Mouse (Mus musculus) embryo, embryonic 9.5 days (tissue): ENCODE measurements at regions not wholly inside any gene's neighbourhood (a gene's known extent, or its start where the extent isn't known, plus 50 kb on each side); places are given as distances from the start of the nearest gene placed in this dataset.

Source experiments
- DNase-seq: peaks from one replicate; pipeline ENCODE4 v3.0.0-alpha.2; 2017; ENCODE audit errors: extremely low spot score

DNA sequence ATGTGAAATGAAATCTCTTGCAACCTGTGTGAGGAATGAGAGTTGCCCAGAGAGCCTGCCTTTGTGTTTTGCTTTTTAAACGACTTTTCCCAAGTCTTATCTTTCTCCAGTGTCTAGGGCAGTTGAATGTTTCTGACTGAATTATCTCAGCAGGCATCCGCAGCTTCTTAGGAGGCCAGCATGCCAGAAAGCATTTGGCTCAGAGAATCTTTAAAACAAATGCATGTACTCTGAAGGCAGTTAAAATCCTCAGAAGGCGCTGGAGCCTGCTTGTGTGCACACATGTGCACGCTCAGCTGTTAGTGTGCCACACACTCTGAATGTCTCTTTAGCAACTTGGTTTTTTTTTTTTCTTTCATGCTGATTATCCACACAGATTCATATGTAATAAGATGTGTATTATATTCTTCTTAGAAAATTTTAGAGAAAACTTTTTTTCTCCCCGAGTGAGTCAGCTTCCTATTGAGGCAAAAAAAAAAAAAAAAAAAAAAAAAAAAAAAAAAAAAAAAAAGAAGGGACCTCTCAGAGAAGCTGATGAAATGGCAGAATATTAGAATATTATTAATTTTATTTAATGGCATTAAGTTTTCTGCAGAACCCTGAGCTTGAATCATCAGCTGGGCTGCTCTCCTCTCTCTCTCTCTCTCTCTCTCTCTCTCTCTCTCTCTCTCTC, 201.9 kb downstream of the Tmem38b start:
- no peak for DNase-seq

- no peak for DNase-seq
Observed at GRCm38 (mm10) chr4:54045258-54046029, 219.6 kb downstream of the Tmem38b start.

DNA sequence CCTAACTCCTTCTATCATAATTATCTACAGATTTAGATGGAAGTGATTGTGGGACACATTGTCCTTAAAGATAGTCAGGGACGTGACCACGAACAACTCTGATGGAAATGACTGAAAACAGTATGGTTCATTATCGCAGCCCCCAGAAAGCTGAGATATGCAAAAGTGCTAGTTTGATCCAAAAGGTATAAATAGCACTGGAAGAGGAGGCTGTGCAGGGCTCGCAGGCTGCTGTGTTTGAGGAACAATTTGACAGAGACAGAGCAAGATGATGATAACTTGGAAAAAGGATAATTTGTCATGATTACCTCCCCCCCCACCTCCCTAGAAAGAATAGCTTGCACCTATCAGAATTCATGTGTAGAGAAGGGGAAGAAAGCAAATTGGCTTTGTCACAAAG, 238.5 kb downstream of the Tmem38b start:
- no peak for DNase-seq

- peak; percentile 2 for DNase-seq
Observed at GRCm38 (mm10) chr4:54071951-54072350, 246.1 kb downstream of the Tmem38b start.

DNA sequence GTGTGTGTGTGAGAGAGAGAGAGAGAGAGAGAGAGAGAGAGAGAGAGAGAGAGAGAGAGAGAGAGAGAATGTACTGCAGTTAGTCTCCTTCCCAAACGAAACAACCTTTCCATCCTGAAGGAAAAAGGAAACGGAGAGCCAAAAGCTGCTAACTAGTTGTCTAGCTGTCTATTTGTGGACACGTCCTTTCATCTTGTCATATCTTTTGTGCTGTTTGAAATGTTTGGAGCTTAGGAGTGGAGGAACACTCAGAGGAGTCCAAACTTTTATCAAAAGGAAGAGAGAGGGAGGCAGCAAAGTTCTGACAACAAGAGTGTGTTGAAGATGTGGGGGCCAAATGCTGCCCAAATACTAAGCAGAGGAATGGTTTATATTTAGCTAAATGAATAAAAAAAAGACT, 246.6 kb downstream of the Tmem38b start:
- no peak for DNase-seq

DNA sequence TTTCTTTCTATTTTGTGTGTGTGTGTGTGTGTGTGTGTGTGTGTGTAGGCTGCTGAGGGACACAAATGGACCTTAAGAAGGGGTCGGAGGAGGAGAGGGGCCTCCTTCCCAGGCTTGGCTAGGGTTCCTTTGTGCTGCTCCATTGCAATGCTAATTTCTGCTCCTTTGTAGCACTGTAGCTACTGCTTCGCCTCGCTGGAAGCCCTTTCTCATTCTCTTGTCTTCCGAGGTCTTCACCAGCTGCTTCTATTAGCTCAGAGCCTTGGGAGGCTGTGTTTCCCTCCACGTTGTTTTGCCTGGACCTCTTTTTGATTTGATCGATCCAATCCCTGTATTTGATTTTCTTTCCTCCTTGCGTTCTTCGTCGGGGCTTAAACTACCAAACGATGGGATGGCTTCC, 247.1 kb downstream of the Tmem38b start:
- DNase-seq: peak; percentile 45

GRCm38 (mm10) chr4:54073483-54073882, 247.6 kb downstream of the Tmem38b start:
- DNase-seq: peak; percentile 2

DNA sequence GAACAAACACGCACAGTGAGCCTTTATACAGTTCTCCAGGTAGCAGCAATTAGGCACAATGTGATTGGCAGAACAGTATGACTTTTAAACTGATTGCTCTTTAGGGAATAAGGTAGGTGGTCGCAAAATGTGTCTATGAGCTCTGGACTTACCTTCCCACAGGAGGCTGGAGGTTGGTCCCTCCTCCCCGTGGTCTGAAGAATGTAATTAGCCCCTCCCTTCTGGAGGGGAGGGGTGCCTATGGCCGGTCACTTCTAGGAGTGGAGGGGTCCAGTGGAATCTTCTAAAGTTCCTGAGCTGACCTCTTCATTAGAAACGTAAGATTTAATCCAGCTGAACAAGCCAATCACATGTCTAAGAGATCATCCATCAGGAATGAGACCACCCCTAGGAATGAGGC, 248.4 kb downstream of the Tmem38b start:
- no peak for DNase-seq

GRCm38 (mm10) chr4:54080526-54080925, 254.7 kb downstream of the Tmem38b start:
- no peak for DNase-seq

- DNase-seq: no peak
Observed at GRCm38 (mm10) chr4:54081411-54081810, 255.6 kb downstream of the Tmem38b start.

GRCm38 (mm10) chr4:54084747-54085146, 258.9 kb downstream of the Tmem38b start:
- DNase-seq: no peak

DNA sequence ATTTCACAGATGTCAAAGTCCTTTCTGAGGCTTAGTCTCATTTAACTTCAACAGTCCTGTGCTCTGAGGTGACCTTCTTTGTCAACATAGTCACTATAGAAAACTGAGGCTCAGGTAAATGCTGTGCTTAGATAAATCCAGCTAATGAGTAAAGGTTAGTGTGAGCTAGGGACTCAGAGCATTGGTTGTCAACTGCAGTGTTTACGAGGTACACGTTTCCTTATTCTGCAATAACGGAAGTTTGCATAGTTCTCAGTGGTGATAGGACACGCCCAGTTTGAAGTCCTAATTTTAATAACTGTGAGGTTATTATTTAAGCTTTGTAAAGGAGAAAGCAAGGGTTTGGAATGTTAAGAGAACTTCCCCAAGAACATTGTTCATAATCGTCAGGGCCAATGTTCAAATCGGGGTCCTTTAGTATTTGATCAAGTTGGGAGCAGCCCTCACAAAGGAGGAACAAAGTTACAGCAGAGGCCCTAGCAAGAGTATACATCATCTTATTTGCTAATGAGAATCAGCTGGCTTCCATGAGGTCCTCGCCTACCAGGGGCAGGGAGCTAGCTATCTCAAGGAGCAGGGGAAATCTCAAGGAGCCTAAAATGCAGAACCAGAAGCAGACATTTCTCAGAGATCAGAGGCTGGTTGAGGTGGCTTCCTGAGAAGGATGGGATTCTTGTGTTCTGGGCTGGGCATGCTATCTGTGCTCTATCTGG, 268.6 kb downstream of the Tmem38b start:
- DNase-seq: no peak

GRCm38 (mm10) chr4:54095200-54095930, 269.5 kb downstream of the Tmem38b start:
- peak; percentile 8 for DNase-seq

DNA sequence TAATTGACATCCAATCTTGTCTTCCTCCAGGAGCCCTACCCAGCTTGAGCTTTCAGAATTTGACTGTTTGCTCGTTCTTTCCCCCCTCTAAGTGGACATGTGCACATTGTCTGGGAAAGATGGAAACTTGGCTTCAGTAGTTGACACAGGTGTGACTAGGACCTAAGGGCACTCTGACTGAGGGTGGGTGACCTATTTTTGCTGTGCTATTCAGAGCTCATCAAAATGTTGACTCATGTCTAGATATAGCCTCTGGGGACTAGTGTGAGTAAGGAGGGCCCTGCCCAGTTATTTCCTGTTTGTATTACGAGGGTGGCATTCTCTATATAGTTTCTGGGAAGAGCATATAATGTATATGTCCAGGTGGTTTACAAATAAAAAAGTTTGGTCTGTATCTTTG, 271.7 kb downstream of the Tmem38b start:
- DNase-seq: no peak

DNA sequence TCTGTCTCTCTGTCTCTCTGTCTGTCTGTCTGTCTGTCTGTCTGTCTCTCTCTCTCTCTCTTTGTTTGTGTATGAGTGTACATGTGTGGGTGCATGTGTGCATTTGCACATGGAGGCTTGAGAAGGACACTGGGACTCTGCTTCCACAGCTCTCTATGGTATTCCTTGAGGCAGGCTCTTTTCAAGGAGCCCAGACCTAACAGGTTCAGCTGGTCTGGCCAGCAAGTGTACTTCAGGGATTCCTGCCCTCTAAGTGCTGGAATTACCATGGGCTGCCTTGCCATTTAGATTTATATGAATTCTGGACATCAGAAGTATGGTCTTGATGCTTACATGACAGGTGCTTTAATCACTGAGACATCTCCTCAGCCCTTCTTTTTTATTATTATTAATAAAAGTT, 274.4 kb downstream of the Tmem38b start:
- DNase-seq: no peak

DNA sequence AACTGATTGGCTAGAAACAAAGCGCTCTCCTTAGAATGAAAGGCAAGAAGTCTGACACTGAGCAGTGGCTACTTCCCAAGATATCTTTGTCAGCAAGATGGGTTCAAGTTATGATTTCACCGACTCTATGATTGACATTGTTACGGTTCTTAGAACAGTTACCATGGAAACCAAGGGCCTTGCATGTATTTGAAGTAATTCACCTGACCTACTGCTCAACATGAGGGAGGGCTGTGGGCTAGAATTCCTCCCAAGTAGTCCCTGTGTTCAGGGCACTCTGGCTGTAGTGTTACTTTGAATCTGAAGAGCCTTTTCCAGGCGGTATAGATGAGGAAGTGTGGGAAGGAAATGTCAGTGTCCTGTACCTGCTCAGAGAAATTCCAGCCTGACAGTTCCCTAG, 281.1 kb downstream of the Tmem38b start:
- no peak for DNase-seq

DNA sequence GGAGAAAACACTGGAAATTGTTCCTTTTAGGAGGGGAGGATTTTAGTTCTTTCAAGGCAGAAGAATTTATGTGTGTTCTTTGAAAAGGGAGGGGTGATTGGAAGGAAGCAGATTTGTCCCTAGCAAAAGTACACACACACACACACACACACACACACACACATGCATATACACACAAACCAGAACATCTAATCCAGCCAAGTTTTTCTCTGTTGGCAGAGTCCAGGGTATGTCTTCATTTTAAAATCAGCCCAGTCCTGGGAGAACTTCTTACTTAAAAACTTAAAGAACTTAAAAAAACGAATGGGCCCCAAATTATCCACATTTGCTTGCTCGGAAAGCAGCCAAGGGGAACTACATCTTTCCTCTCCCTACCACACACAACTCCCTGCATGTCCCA, 290.5 kb downstream of the Tmem38b start:
- no peak for DNase-seq

GRCm38 (mm10) chr4:54118179-54118846, 292.5 kb downstream of the Tmem38b start:
- peak; percentile 43 for DNase-seq

DNA sequence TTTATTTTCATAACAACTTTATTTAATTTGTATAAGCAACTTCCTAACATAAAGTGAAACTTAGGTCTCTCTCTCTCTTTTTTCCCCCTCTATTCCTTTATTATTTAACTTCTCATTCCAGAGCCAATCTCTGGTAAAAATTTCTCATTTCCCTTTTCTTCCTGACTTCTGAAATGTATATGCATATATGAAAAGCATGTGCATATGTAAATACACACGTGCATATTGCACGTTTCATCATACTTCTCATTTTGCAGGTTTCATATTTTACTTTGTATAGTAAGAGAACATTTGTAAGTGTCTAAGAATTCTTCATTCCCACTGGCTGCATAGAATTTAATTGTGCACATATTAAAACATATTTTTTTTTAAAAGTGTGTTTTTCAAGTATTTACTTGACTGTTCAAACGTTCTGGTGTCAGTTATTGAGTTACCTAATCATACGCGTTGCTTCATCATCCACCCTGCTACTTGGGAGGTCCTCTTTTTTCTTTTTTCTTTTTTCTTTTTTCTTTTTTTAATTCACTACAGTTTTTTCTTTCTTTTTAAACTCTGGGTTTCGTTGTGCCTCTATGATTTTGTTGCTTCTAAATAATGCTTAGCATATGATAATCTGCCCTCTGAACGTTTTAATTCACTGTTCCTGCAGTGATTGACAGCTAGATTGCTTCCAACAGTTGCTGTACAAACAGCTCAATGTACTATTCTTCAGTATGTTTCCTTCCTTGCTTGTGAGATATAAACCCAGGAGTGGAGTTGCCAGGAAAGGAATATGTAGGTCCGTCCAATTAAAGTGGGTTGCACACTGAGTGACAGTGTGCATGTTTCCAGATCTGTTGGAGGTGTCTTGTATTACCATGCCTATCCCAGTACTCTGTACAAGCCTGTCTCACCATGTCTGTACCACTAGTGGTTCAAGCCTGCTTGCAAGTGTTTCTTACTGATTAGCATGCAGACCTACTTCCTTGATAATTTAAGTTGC, 303.2 kb downstream of the Tmem38b start:
- no peak for DNase-seq

DNA sequence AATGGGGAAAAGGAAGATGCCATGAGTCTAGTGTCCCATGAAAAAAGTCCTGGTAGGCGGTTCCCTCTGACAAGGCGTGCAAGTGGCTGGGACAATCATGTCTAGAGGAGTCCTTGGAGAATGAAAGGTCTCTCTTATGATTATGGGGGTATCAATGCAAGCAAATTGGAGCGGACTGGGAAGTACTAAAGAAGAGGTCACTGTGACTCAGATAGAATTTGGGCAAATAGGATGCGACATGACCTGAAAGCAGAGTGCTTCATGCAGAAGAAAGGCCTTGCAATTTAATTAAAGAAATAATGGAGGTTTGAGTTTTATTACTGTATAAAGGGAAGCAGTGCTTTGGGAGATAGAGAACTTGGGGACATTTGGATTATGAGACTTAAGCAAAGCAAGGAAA, 330.3 kb downstream of the Tmem38b start:
- DNase-seq: no peak
